Mouse (Mus musculus) forebrain, embryonic 16.5 days (tissue): ENCODE measurements around the gene Gm45785. TPM values are rescaled to one million over a fixed set of nuclear protein-coding genes. Genes with fewer than 3 reads are reported as not detected.

ENCODE experiments used
- ATAC-seq: fragments of 200-750 bp; cut with Nextera tagmentation; 2 replicates; pipeline ENCODE4 v1.8.0; 2017; ENCODE audit warnings: mild to moderate bottlenecking, moderate library complexity
- H3K27ac ChIP-seq: fragments of 300-500 bp; sonication (generic); 2 replicates; pipeline ENCODE4 v1.5.1; 2014; ENCODE audit warnings: low read length, control low read depth
- H3K27me3 ChIP-seq: fragments of 300-500 bp; sonication (generic); replicated peaks from 2 replicates; pipeline ENCODE4 v1.6.1; 2014; ENCODE audit warnings: low read length; ENCODE audit not compliant: control insufficient read depth, insufficient read depth
- H3K36me3 ChIP-seq: fragments of 300-500 bp; sonication (generic); 2 replicates; pipeline ENCODE4 v1.6.1; 2014; ENCODE audit not compliant: control insufficient read depth, insufficient read depth
- H3K4me1 ChIP-seq: fragments of 300-500 bp; sonication (generic); replicated peaks from 2 replicates; pipeline ENCODE4 v1.6.1; 2014; ENCODE audit warnings: low read length; ENCODE audit not compliant: control insufficient read depth, insufficient read depth
- H3K4me2 ChIP-seq: fragments of 300-500 bp; sonication (generic); 2 replicates; pipeline ENCODE4 v1.6.1; 2014; ENCODE audit warnings: mild to moderate bottlenecking, low read length, control low read depth
- H3K4me3 ChIP-seq: fragments of 300-500 bp; sonication (generic); replicated peaks from 2 replicates; pipeline ENCODE4 v1.5.1; 2014; ENCODE audit warnings: mild to moderate bottlenecking, low read length, control low read depth
- H3K9ac ChIP-seq: fragments of 300-500 bp; sonication (generic); replicated peaks from 2 replicates; pipeline ENCODE4 v1.6.1; 2014; ENCODE audit warnings: low read depth, low read length, control low read depth
- H3K9me3 ChIP-seq: fragments of 300-500 bp; sonication (generic); 2 replicates; pipeline ENCODE4 v1.6.1; 2016; ENCODE audit warnings: low read length; ENCODE audit not compliant: control insufficient read depth
- WGBS: fragments of 180-500 bp; shearing (Covaris S2); extraction: QIAGEN DNeasy Blood & Tissue Kit; methylation state at CpG from one replicate; pipeline ENCODE4 v1.1.7; 2014; 5-methylcytosine and 5-hydroxymethylcytosine counted together
- polyA plus RNA-seq: library from polyadenylated mRNA; unstranded; fragments of >200 nt; fragmentation: Nextera tagmentation; extraction: Ambion mirVana; gene quantifications from 2 replicates; pipeline ENCODE4 v1.2.1, GENCODE M21; 2015

Gene Gm45785
- polyA plus RNA-seq, 1 experiment from 2014 or later = not detected

DNA sequence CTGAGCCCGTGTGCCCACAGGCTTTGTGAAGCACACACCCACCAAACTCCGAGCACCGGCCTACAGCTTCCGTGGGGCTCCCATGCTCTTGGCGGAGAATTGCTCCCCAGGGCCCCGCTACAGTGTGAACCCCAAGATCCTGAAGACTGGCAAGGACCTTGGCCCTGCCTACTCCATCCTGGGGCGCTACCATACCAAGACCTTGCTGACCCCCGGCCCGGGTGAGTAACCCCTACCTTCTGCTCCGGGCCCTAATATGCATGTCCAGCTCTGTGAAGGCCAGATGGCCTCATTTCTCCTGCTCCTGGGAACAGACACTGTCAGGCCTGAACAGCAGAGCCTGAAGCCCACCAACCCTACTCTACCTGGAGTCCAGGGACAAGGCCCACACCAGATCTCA lies 7.5 kb downstream of the Gm45785 start:
- WGBS = 90% methylated on average over 10 of the region's 10 CpGs
- ATAC-seq = no peak
- no peaks in the 10 kb centered on the region for H3K9me3 ChIP-seq

DNA sequence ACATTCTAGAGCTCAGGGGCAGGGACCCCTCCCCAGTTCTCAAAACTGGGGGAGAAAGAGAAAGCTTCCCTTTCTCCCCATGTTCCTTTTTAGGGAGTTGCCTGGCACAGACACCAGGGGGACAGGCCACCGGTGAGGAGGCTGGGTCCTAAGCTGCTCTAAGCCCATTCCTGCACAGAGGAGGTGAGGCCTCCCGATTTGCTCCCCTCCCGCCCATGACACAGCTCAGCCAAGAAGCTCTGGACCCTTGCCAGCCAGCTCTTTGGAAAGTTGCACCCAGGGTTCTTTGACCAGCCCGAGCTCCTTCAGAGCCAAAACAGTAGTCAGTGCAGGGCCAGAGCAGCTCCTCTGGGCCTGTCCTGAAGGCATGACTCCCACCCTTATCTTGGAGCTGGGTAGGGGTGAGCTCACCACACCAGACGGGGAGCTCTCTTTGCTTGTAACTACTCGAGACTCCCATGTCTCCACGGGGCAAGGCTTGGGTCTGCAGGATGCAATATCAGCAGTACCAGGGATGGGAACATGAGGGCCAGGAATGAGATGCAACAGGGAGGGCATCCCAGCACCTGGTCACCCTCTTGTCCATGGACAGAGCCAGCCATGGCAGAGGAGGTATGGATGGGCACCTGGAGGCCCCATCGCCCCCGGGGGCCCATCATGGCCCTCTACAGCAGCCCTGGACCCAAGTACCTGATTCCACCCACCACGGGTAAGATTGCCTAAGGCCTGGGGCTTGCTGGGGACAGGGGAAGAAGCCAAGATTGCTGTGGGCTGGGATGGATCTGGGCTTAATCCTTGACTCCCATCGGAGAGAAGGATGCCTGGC lies 8.2 kb downstream of the Gm45785 start, which contains the start of gene Odf3:
Gene Odf3, plus strand, starts transcription at position 51 of the 826 bp plus-strand sequence.
- Histone ChIP-seq H3K4me2 (no peak within 1 kb of the TSS), H3K4me1 (0 out of 2 replicates have a peak, but pooled peaks cover 4% of the 10 kb centered on the region), H3K9me3 (no peaks in the 10 kb centered on the region), H3K27ac (no peak within 1 kb of the TSS), H3K36me3 (peaks cover 13% of the 10 kb centered on the region), H3K27me3 (no peaks in the 10 kb centered on the region; the same call in 1 of the 2 replicates), H3K4me3 (no peak within 1 kb of the TSS), H3K9ac (no peak within 1 kb of the TSS)
- 55% methylated on average over 11 of the region's 11 CpGs for WGBS
- ATAC-seq = no peak

More for the DNA sequence above, 7.5 kb downstream of the Gm45785 start:
- Histone ChIP-seq H3K36me3 (peaks cover 13% of the 10 kb centered on the region), H3K27me3 (no peaks in the 10 kb centered on the region), H3K27ac (no peak overlapping the region), H3K4me1 (0 out of 2 replicates have a peak, but pooled peaks cover 4% of the 10 kb centered on the region), H3K9ac (no peak overlapping the region), H3K4me2 (no peak overlapping the region), H3K4me3 (no peak overlapping the region)

DNA sequence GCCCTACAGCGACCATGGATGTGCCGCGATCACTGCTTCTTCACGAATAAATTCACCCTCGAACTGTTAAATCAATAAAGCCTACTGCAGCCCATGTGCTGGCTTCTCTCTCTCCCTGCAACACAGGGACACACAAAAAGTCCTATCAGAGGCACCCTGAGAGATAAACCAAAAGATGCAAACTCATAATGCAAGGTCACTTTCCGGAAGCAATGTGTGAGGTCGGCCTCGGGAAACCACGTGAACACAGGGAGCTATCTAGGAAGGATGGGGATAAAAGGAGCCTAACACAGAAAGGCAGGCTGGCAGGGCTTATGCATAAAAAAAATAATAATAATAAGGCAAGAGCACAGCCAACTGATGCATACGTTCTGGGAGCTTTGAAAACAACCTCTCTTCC lies 9.5 kb downstream of the Gm45785 start:
- no peaks in the 10 kb centered on the region for H3K9me3 ChIP-seq

DNA sequence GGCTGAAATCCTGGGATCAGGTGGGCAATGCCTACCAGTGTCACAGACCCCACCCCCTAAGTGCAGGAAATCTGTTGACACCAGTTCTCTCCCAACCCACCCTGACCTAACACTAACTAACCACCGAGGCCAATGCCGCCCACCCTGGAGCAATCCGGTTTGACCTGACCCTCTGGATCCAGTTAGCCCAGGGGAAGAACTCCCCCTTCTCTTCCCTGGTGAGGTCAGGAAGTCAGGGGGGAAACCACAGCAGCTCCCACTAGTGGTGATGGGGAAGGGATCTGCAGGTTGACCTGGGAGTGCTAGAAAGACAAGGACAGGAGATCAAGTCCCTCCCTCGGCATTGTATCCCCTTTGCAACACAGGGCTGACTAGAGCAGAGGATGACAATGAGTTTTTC lies 10.4 kb downstream of the Gm45785 start:
- Histone ChIP-seq H3K4me2 (no peak overlapping the region), H3K27me3 (no peaks in the 10 kb centered on the region; the same call in 1 of the 2 replicates), H3K9ac (no peak overlapping the region), H3K4me1 (0 out of 2 replicates have a peak, but pooled peaks cover 4% of the 10 kb centered on the region), H3K9me3 (no peaks in the 10 kb centered on the region), H3K27ac (no peak overlapping the region), H3K4me3 (no peak overlapping the region), H3K36me3 (no peaks in the 10 kb centered on the region)
- WGBS = 70% methylated on average over 4 of the region's 4 CpGs
- no peak for ATAC-seq

More for the DNA sequence above, 9.5 kb downstream of the Gm45785 start:
- H3K4me3 ChIP-seq = no peak overlapping the region
- ATAC-seq = no peak
- no peak overlapping the region for H3K4me2 ChIP-seq
- 0 out of 2 replicates have a peak, but pooled peaks cover 3% of the 10 kb centered on the region for H3K36me3 ChIP-seq
- no peaks in the 10 kb centered on the region; the same call in 1 of the 2 replicates for H3K27me3 ChIP-seq
- 0 out of 2 replicates have a peak, but pooled peaks cover 4% of the 10 kb centered on the region for H3K4me1 ChIP-seq
- 85% methylated on average over 10 of the region's 10 CpGs for WGBS
- H3K9ac ChIP-seq = no peak overlapping the region
- H3K27ac ChIP-seq = no peak overlapping the region

- Histone ChIP-seq H3K36me3 (no peaks in the 10 kb centered on the region), H3K4me3 (no peak within 1 kb of the TSS), H3K27ac (no peak within 1 kb of the TSS), H3K9ac (no peak within 1 kb of the TSS), H3K4me1 (0 out of 2 replicates have a peak, but pooled peaks cover 4% of the 10 kb centered on the region), H3K27me3 (no peaks in the 10 kb centered on the region; the same call in 1 of the 2 replicates), H3K9me3 (no peaks in the 10 kb centered on the region), H3K4me2 (no peak within 1 kb of the TSS)
- ATAC-seq = peak; percentile 88
- WGBS = 25% methylated on average over 14 of the region's 14 CpGs
Observed at GRCm38 (mm10) chr7:140844905-140845665, 11.0 kb downstream of the Gm45785 start, which contains the start of gene Scgb1c1. Gene Scgb1c1, plus strand, starts transcription at chr7:140845547.

DNA sequence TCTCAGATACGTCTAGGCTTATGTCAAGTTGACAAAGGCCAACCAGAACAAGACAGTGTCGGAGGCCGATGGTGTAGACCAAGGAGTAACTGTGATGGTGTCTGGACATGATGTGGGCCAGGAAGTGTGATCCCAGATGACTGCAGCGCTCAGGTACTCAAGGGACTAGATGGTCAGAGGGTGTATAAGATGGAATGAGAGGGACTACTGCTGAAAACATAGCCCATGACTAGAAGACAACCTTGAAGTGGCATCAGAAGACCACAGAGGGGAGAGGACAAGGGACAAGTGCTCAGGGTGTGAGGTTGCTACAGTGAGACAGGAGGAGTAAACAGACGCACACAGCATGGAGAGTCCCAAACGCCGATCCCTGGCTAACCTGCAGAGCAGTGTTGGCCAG lies 12.3 kb downstream of the Gm45785 start:
- Histone ChIP-seq H3K4me2 (no peak overlapping the region), H3K4me1 (0 out of 2 replicates have a peak, but pooled peaks cover 4% of the 10 kb centered on the region), H3K36me3 (no peaks in the 10 kb centered on the region), H3K4me3 (no peak overlapping the region), H3K9me3 (no peaks in the 10 kb centered on the region), H3K27ac (no peak overlapping the region), H3K27me3 (no peaks in the 10 kb centered on the region; the same call in 1 of the 2 replicates), H3K9ac (no peak overlapping the region)
- 76% methylated on average over 7 of the region's 7 CpGs for WGBS
- no peak for ATAC-seq

DNA sequence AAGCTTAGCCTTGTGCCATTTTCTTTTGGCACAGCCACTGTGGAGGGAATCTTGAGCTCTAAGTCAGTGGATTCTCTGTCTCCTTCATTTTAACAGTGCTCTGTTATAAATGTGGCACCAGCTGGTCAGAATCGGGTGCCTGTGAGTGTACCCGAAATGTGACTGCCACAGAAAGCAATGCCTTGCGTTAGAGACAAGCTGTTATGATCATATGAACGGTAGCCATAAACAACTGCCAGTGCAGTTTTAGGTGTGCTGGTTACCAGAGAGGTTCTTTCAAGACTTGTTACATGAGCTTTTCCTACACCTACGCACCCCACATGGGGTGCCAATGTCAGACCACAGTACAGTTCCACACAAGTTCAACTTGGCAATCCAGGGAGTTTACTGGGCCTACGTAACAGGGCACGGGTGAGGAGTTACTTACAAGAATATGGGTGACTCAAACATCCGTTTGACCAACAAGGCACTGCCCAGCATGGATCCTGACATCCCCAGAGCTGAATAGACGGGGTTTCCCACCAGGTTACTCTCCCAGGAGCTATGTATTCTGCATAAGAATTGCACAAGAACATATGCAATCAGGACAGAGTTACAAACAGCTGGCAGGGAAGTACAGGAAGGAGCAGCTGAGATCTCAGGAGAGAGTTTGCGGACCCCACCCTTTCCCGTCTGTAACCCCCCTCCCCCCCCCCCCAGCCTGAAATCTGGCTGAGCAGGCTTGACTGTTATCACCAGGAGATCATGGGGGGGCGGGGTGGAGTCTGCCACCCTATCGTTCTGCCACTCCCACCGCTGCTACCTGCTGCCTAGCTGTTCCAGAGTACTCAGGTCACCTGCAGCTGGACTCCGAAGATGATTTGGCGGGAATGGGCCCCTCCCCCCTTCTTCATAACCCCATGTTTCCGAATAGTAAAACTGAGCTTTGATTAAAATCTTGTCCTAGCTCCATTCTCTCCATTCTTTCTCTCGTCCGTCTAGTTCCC lies 15.1 kb downstream of the Gm45785 start:
- no peak for ATAC-seq
- Histone ChIP-seq H3K4me1 (no peaks in the 10 kb centered on the region), H3K9me3 (no peaks in the 10 kb centered on the region), H3K27me3 (no peaks in the 10 kb centered on the region; the same call in 1 of the 2 replicates), H3K36me3 (no peaks in the 10 kb centered on the region), H3K9ac (no peak overlapping the region), H3K27ac (no peak overlapping the region), H3K4me2 (no peak overlapping the region), H3K4me3 (no peak overlapping the region)
- 38% methylated on average over 18 of the region's 19 CpGs for WGBS

DNA sequence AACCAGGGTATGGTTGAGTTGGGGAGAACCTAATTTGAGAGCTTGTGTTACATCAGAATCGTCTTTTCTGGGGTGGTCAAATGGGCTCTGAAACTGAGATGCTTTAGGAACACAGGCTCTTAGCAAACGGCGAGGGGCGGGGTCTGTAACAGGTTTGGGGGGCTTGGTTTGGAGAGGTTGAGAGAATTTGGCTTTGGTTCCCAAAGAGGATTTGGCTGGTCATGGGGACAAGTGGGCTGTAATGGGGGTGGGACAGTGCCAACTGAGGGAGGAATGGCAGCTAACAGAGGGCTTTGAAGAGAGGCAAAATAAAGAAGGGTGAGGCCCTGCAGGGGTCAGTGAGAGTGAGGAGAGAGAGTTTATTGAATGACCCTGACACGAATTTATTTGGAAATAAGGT lies 16.6 kb downstream of the Gm45785 start:
- 63% methylated on average over 5 of the region's 5 CpGs for WGBS
- Histone ChIP-seq H3K9me3 (no peaks in the 10 kb centered on the region), H3K4me3 (no peak overlapping the region), H3K27me3 (no peaks in the 10 kb centered on the region; the same call in 1 of the 2 replicates), H3K9ac (no peak overlapping the region), H3K4me2 (no peak overlapping the region), H3K36me3 (no peaks in the 10 kb centered on the region), H3K27ac (no peak overlapping the region), H3K4me1 (no peaks in the 10 kb centered on the region)
- no peak for ATAC-seq
